Mouse (Mus musculus): ENCODE data around the gene Sel1l3. TPM values are rescaled to one million over a fixed set of nuclear protein-coding genes. Genes with fewer than 3 reads are reported as not detected.

The Sel1l3 gene
- polyA plus RNA-seq, 1 experiment from 2014 or later = 0.76 TPM

- peak overlapping the region; percentile 46 for H3K27ac ChIP-seq
- WGBS = 38% methylated on average over 2 of the region's 2 CpGs
- peaks cover 19% of the 10 kb centered on the region for H3K4me1 ChIP-seq (replicated peaks)
- H3K36me3 ChIP-seq = no peaks in the 10 kb centered on the region
- no peak overlapping the region for H3K4me2 ChIP-seq
- no peaks in the 10 kb centered on the region for H3K9me3 ChIP-seq (replicated peaks)
- H3K27me3 ChIP-seq = no peaks in the 10 kb centered on the region
- H3K4me3 ChIP-seq = no peak overlapping the region
- peak; percentile 86 for ATAC-seq (replicated peaks; ENCODE audit: insufficient number of reproducible peaks, insufficient read depth, low FRiP score, low read depth)
- H3K9ac ChIP-seq = no peak overlapping the region
Observed at GRCm38 (mm10) chr5:53154078-53154477, 59.6 kb downstream of the Sel1l3 start.

GRCm38 (mm10) chr5:53153144-53153543 lies 60.6 kb downstream of the Sel1l3 start:
- 73% methylated on average over 5 of the region's 5 CpGs for WGBS
- no peaks in the 10 kb centered on the region for H3K9me3 ChIP-seq (replicated peaks)
- H3K36me3 ChIP-seq = no peaks in the 10 kb centered on the region
- H3K27ac ChIP-seq = no peak overlapping the region
- no peak overlapping the region for H3K4me2 ChIP-seq
- no peaks in the 10 kb centered on the region for H3K27me3 ChIP-seq
- H3K4me1 ChIP-seq (replicated peaks) = peaks cover 19% of the 10 kb centered on the region
- H3K4me3 ChIP-seq = no peak overlapping the region
- ATAC-seq (replicated peaks; ENCODE audit: insufficient number of reproducible peaks, insufficient read depth, low FRiP score, low read depth) = no peak
- H3K9ac ChIP-seq = no peak overlapping the region

GRCm38 (mm10) chr5:53151379-53151960 lies 62.3 kb downstream of the Sel1l3 start:
- ATAC-seq (replicated peaks; ENCODE audit: insufficient number of reproducible peaks, insufficient read depth, low FRiP score, low read depth) = no peak
- 71% methylated on average over 18 of the region's 18 CpGs for WGBS
- Histone ChIP-seq H3K27ac (no peak overlapping the region), H3K4me3 (no peak overlapping the region), H3K4me1 (replicated peaks) (peaks cover 19% of the 10 kb centered on the region), H3K4me2 (no peak overlapping the region), H3K9me3 (replicated peaks) (no peaks in the 10 kb centered on the region), H3K9ac (no peak overlapping the region), H3K36me3 (no peaks in the 10 kb centered on the region), H3K27me3 (no peaks in the 10 kb centered on the region)

- Histone ChIP-seq H3K27ac (no peak overlapping the region), H3K27me3 (no peaks in the 10 kb centered on the region), H3K4me3 (no peak overlapping the region), H3K9me3 (replicated peaks) (no peaks in the 10 kb centered on the region), H3K4me2 (no peak overlapping the region), H3K4me1 (replicated peaks) (peaks cover 8% of the 10 kb centered on the region), H3K36me3 (no peaks in the 10 kb centered on the region), H3K9ac (no peak overlapping the region)
- WGBS = 82% methylated on average over 7 of the region's 7 CpGs
- no peak; the same call in 1 of the 2 replicates for ATAC-seq (replicated peaks; ENCODE audit: insufficient number of reproducible peaks, insufficient read depth, low FRiP score, low read depth)
Observed at GRCm38 (mm10) chr5:53148960-53149685, 64.6 kb downstream of the Sel1l3 start.

GRCm38 (mm10) chr5:53148160-53148923 lies 65.4 kb downstream of the Sel1l3 start:
- Histone ChIP-seq H3K4me3 (no peak overlapping the region), H3K27ac (no peak overlapping the region), H3K4me2 (no peak overlapping the region), H3K36me3 (no peaks in the 10 kb centered on the region), H3K4me1 (replicated peaks) (0 out of 2 replicates have a peak, but pooled peaks cover 2% of the 10 kb centered on the region), H3K9me3 (replicated peaks) (no peaks in the 10 kb centered on the region), H3K27me3 (no peaks in the 10 kb centered on the region), H3K9ac (no peak overlapping the region)
- ATAC-seq (replicated peaks; ENCODE audit: insufficient number of reproducible peaks, insufficient read depth, low FRiP score, low read depth) = no peak
- 57% methylated on average over 7 of the region's 8 CpGs for WGBS

DNA sequence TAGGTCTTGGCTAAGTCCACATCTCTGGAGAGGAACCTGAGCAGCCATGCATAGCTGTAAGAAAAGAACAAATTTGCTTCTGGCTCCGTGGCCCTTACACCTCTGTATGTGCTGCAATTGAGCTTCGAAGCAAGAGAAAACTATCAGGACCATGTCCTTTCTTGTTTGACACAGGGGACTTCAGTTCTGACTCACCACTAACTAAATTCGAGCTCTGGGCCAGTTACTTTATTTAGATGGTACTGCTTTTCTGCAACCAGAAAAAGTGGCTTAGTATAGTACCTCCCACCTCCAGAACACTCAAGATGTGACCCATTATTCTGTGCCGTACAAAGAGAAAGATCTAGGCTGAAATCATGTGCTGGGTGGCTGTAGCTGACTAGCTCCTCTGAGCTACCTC lies 66.3 kb downstream of the Sel1l3 start:
- H3K4me2 ChIP-seq = no peak overlapping the region
- H3K36me3 ChIP-seq = no peaks in the 10 kb centered on the region
- H3K27me3 ChIP-seq = no peaks in the 10 kb centered on the region
- H3K4me3 ChIP-seq = no peak overlapping the region
- H3K4me1 ChIP-seq (replicated peaks) = no peaks in the 10 kb centered on the region
- no peak overlapping the region for H3K9ac ChIP-seq
- no peak for ATAC-seq (replicated peaks; ENCODE audit: insufficient number of reproducible peaks, insufficient read depth, low FRiP score, low read depth)
- WGBS = 78% methylated on average over 4 of the region's 4 CpGs
- no peak overlapping the region for H3K27ac ChIP-seq
- H3K9me3 ChIP-seq (replicated peaks) = no peaks in the 10 kb centered on the region

DNA sequence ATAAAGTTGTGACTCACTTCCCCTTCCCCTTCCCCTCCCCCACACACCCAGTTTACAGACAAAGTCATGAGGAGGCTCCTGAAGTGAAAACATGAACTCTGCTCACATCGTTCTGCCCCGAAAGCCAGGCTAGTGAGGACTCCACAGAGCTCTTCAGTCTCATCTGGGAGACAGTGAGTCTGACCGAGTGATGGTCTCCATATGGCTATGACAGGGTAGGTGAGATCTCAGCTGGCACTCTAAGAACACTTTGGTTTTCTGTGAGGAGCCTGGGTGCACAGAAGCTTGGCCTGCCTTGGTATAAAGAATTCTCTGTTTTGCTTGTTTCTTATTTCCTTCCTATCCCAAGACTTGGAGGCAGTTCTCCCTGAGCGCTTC lies 67.1 kb downstream of the Sel1l3 start:
- H3K36me3 ChIP-seq = no peaks in the 10 kb centered on the region
- no peak overlapping the region for H3K9ac ChIP-seq
- no peak overlapping the region for H3K4me3 ChIP-seq
- no peaks in the 10 kb centered on the region for H3K9me3 ChIP-seq (replicated peaks)
- no peak for ATAC-seq (replicated peaks; ENCODE audit: insufficient number of reproducible peaks, insufficient read depth, low FRiP score, low read depth)
- H3K4me1 ChIP-seq (replicated peaks) = no peaks in the 10 kb centered on the region
- H3K27me3 ChIP-seq = no peaks in the 10 kb centered on the region
- WGBS = 66% methylated on average over 4 of the region's 4 CpGs
- no peak overlapping the region for H3K27ac ChIP-seq
- H3K4me2 ChIP-seq = no peak overlapping the region

GRCm38 (mm10) chr5:53146049-53146683 lies 67.6 kb downstream of the Sel1l3 start:
- 72% methylated on average over 10 of the region's 10 CpGs for WGBS
- Histone ChIP-seq H3K4me2 (no peak overlapping the region), H3K9ac (no peak overlapping the region), H3K4me1 (replicated peaks) (no peaks in the 10 kb centered on the region), H3K27me3 (no peaks in the 10 kb centered on the region), H3K9me3 (replicated peaks) (no peaks in the 10 kb centered on the region), H3K4me3 (no peak overlapping the region), H3K27ac (no peak overlapping the region), H3K36me3 (no peaks in the 10 kb centered on the region)
- no peak for ATAC-seq (replicated peaks; ENCODE audit: insufficient number of reproducible peaks, insufficient read depth, low FRiP score, low read depth)

- no peaks in the 10 kb centered on the region for H3K36me3 ChIP-seq
- no peaks in the 10 kb centered on the region for H3K9me3 ChIP-seq (replicated peaks)
- ATAC-seq (replicated peaks; ENCODE audit: insufficient number of reproducible peaks, insufficient read depth, low FRiP score, low read depth) = no peak
- H3K4me3 ChIP-seq = no peak overlapping the region
- H3K9ac ChIP-seq = no peak overlapping the region
- no peak overlapping the region for H3K27ac ChIP-seq
- no peak overlapping the region for H3K4me2 ChIP-seq
- 79% methylated on average over 5 of the region's 5 CpGs for WGBS
- peaks cover 24% of the 10 kb centered on the region for H3K4me1 ChIP-seq (replicated peaks)
- H3K27me3 ChIP-seq = no peaks in the 10 kb centered on the region
Observed at GRCm38 (mm10) chr5:53142587-53142986, 71.1 kb downstream of the Sel1l3 start.

DNA sequence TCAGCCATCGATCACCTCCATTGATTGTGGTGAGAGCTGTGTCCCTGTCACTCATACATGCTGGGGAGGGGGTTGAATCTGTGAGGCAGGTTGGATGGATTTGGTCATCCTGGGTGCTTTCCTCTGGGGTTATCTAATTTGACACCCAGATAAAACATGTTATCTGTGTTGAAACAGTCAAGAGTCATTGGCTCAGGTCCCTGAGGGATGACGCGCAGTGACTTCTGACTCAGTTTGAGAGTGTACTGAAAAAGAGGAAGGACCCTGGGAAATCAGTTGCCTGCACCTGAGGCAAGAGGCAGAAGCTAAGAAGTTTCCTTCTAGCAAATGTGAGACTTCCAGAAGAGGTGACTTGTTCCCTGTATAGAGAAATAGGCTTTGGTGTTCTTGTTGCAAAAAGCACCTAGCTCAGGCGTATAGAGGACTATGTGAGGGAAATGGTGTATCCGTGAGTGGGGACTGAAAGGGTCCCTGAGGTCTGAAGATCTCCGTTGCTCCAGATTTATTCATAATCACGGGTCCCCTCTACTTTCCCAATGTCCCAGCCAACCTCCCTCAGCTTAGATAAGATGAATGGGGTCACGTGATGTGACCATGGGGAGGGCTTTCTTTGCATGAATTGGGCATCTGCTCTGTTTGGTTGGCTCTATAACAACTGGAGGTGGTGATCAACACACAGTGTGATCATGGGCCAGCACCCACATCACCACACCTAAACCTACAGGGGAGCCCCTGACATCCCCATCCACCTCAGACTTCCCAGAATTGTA lies 73.4 kb downstream of the Sel1l3 start:
- H3K27me3 ChIP-seq = no peaks in the 10 kb centered on the region
- H3K9ac ChIP-seq = no peak overlapping the region
- WGBS = 73% methylated on average over 8 of the region's 8 CpGs
- no peak overlapping the region for H3K4me3 ChIP-seq
- ATAC-seq (replicated peaks; ENCODE audit: insufficient number of reproducible peaks, insufficient read depth, low FRiP score, low read depth) = no peak
- no peaks in the 10 kb centered on the region for H3K9me3 ChIP-seq (replicated peaks)
- H3K36me3 ChIP-seq = no peaks in the 10 kb centered on the region
- H3K4me1 ChIP-seq (replicated peaks) = peaks cover 24% of the 10 kb centered on the region
- no peak overlapping the region for H3K4me2 ChIP-seq
- H3K27ac ChIP-seq = no peak overlapping the region

- Histone ChIP-seq H3K36me3 (no peaks in the 10 kb centered on the region), H3K4me1 (replicated peaks) (peaks cover 24% of the 10 kb centered on the region), H3K4me3 (no peak overlapping the region), H3K27me3 (no peaks in the 10 kb centered on the region), H3K9ac (no peak overlapping the region), H3K4me2 (0 out of 2 replicates have a peak overlapping the region, but pooled peaks have one; percentile 14), H3K27ac (peak overlapping the region; percentile 43), H3K9me3 (replicated peaks) (no peaks in the 10 kb centered on the region)
- ATAC-seq (replicated peaks; ENCODE audit: insufficient number of reproducible peaks, insufficient read depth, low FRiP score, low read depth) = no peak
- 28% methylated on average over 11 of the region's 11 CpGs for WGBS
Observed at GRCm38 (mm10) chr5:53139566-53139965, 74.2 kb downstream of the Sel1l3 start.

All from heart, embryonic 15.5 days (tissue).